Mouse (Mus musculus): ENCODE results near the gene Serpina1e. TPM values are rescaled to one million over a fixed set of nuclear protein-coding genes. Genes with fewer than 3 reads are reported as not detected.
"Not testable (repeated sequence)": the region's sequence is repeated elsewhere in the genome, so short reads cannot be mapped to it uniquely, and the experiment has no call there.

The Serpina1e gene
- polyA plus RNA-seq, 1 experiment from 2014 or later, result not detected

GRCm38 (mm10) chr12:103971080-103971479 is 12.3 kb upstream of the Serpina1e start:
- Histone ChIP-seq H3K9ac (replicated peaks; ENCODE audit: low read length) (no peak overlapping the region), H3K9me3 (ENCODE audit: control insufficient read depth, low read length) (no peaks in the 10 kb centered on the region), H3K4me2 (ENCODE audit: low read length) (no peak overlapping the region), H3K4me3 (replicated peaks; ENCODE audit: low read depth, low read length) (no peak overlapping the region), H3K4me1 (ENCODE audit: control insufficient read depth, insufficient read depth, low read length) (no peaks in the 10 kb centered on the region), H3K27me3 (ENCODE audit: control insufficient read depth, insufficient read depth, low read length) (no peaks in the 10 kb centered on the region), H3K36me3 (ENCODE audit: control insufficient read depth, insufficient read depth, low read length) (no peaks in the 10 kb centered on the region), H3K27ac (replicated peaks; ENCODE audit: low read depth, low read length) (no peak overlapping the region)
- no peak for DNase-seq
- WGBS, result 92% methylated on average over 4 of the region's 4 CpGs
- no peak for ATAC-seq (ENCODE audit: low FRiP score, low TSS enrichment)

GRCm38 (mm10) chr12:103969577-103970116 is 10.9 kb upstream of the Serpina1e start:
- no peak for DNase-seq
- Histone ChIP-seq H3K27me3 (ENCODE audit: control insufficient read depth, insufficient read depth, low read length) (no peaks in the 10 kb centered on the region), H3K9me3 (ENCODE audit: control insufficient read depth, low read length) (no peaks in the 10 kb centered on the region), H3K4me1 (ENCODE audit: control insufficient read depth, insufficient read depth, low read length) (no peaks in the 10 kb centered on the region), H3K4me3 (replicated peaks; ENCODE audit: low read depth, low read length) (no peak overlapping the region), H3K9ac (replicated peaks; ENCODE audit: low read length) (no peak overlapping the region), H3K27ac (replicated peaks; ENCODE audit: low read depth, low read length) (no peak overlapping the region), H3K4me2 (ENCODE audit: low read length) (no peak overlapping the region), H3K36me3 (ENCODE audit: control insufficient read depth, insufficient read depth, low read length) (no peaks in the 10 kb centered on the region)
- no peak for ATAC-seq (ENCODE audit: low FRiP score, low TSS enrichment)
- WGBS, result 91% methylated on average over 9 of the region's 9 CpGs

GRCm38 (mm10) chr12:103966761-103967160 is 8.0 kb upstream of the Serpina1e start:
- H3K4me3 ChIP-seq (replicated peaks; ENCODE audit: low read depth, low read length), result no peak overlapping the region
- no peaks in the 10 kb centered on the region for H3K27me3 ChIP-seq (ENCODE audit: control insufficient read depth, insufficient read depth, low read length)
- H3K4me2 ChIP-seq (ENCODE audit: low read length), result no peak overlapping the region
- DNase-seq (no peak), ATAC-seq (ENCODE audit: low FRiP score, low TSS enrichment) (no peak)
- H3K9me3 ChIP-seq (ENCODE audit: control insufficient read depth, low read length), result no peaks in the 10 kb centered on the region
- no peaks in the 10 kb centered on the region for H3K36me3 ChIP-seq (ENCODE audit: control insufficient read depth, insufficient read depth, low read length)
- no peak overlapping the region for H3K27ac ChIP-seq (replicated peaks; ENCODE audit: low read depth, low read length)
- 68% methylated on average over 3 of the region's 3 CpGs for WGBS
- no peaks in the 10 kb centered on the region for H3K4me1 ChIP-seq (ENCODE audit: control insufficient read depth, insufficient read depth, low read length)
- no peak overlapping the region for H3K9ac ChIP-seq (replicated peaks; ENCODE audit: low read length)

GRCm38 (mm10) chr12:103963288-103963687 is 4.5 kb upstream of the Serpina1e start:
- no peaks in the 10 kb centered on the region for H3K9me3 ChIP-seq (ENCODE audit: control insufficient read depth, low read length)
- no peaks in the 10 kb centered on the region for H3K36me3 ChIP-seq (ENCODE audit: control insufficient read depth, insufficient read depth, low read length)
- ATAC-seq (ENCODE audit: low FRiP score, low TSS enrichment) (no peak), DNase-seq (no peak)
- H3K9ac ChIP-seq (replicated peaks; ENCODE audit: low read length), result no peak overlapping the region
- no peak overlapping the region for H3K4me2 ChIP-seq (ENCODE audit: low read length)
- no peak overlapping the region for H3K4me3 ChIP-seq (replicated peaks; ENCODE audit: low read depth, low read length)
- no peaks in the 10 kb centered on the region for H3K27me3 ChIP-seq (ENCODE audit: control insufficient read depth, insufficient read depth, low read length)
- 79% methylated on average over 4 of the region's 4 CpGs for WGBS
- no peaks in the 10 kb centered on the region for H3K4me1 ChIP-seq (ENCODE audit: control insufficient read depth, insufficient read depth, low read length)
- H3K27ac ChIP-seq (replicated peaks; ENCODE audit: low read depth, low read length), result no peak overlapping the region

GRCm38 (mm10) chr12:103962860-103963259 is 4.1 kb upstream of the Serpina1e start:
- no peak overlapping the region for H3K9ac ChIP-seq (replicated peaks; ENCODE audit: low read length)
- 94% methylated on average over 8 of the region's 8 CpGs for WGBS
- H3K27ac ChIP-seq (replicated peaks; ENCODE audit: low read depth, low read length), result no peak overlapping the region
- no peak overlapping the region for H3K4me2 ChIP-seq (ENCODE audit: low read length)
- no peak overlapping the region for H3K4me3 ChIP-seq (replicated peaks; ENCODE audit: low read depth, low read length)
- no peaks in the 10 kb centered on the region for H3K9me3 ChIP-seq (ENCODE audit: control insufficient read depth, low read length)
- DNase-seq (no peak), ATAC-seq (ENCODE audit: low FRiP score, low TSS enrichment) (no peak)
- H3K36me3 ChIP-seq (ENCODE audit: control insufficient read depth, insufficient read depth, low read length), result no peaks in the 10 kb centered on the region
- H3K4me1 ChIP-seq (ENCODE audit: control insufficient read depth, insufficient read depth, low read length), result no peaks in the 10 kb centered on the region
- H3K27me3 ChIP-seq (ENCODE audit: control insufficient read depth, insufficient read depth, low read length), result no peaks in the 10 kb centered on the region

- DNase-seq (no peak), ATAC-seq (ENCODE audit: low FRiP score, low TSS enrichment) (no peak)
- Histone ChIP-seq H3K27me3 (ENCODE audit: control insufficient read depth, insufficient read depth, low read length) (no peaks in the 10 kb centered on the region), H3K4me1 (ENCODE audit: control insufficient read depth, insufficient read depth, low read length) (no peaks in the 10 kb centered on the region), H3K9me3 (ENCODE audit: control insufficient read depth, low read length) (no peaks in the 10 kb centered on the region), H3K27ac (replicated peaks; ENCODE audit: low read depth, low read length) (no peak overlapping the region), H3K9ac (replicated peaks; ENCODE audit: low read length) (no peak overlapping the region), H3K4me2 (ENCODE audit: low read length) (no peak overlapping the region), H3K36me3 (ENCODE audit: control insufficient read depth, insufficient read depth, low read length) (no peaks in the 10 kb centered on the region), H3K4me3 (replicated peaks; ENCODE audit: low read depth, low read length) (no peak overlapping the region)
- WGBS, result 92% methylated on average over 5 of the region's 5 CpGs
Measured at GRCm38 (mm10) chr12:103962337-103962736, 3.6 kb upstream of the Serpina1e start.

GRCm38 (mm10) chr12:103961716-103962115 is 2.9 kb upstream of the Serpina1e start:
- no peaks in the 10 kb centered on the region for H3K36me3 ChIP-seq (ENCODE audit: control insufficient read depth, insufficient read depth, low read length)
- no peak for DNase-seq
- H3K27me3 ChIP-seq (ENCODE audit: control insufficient read depth, insufficient read depth, low read length), result no peaks in the 10 kb centered on the region
- H3K9me3 ChIP-seq (ENCODE audit: control insufficient read depth, low read length), result no peaks in the 10 kb centered on the region
- H3K4me1 ChIP-seq (ENCODE audit: control insufficient read depth, insufficient read depth, low read length), result no peaks in the 10 kb centered on the region
- no peak overlapping the region for H3K4me2 ChIP-seq (ENCODE audit: low read length)
- H3K9ac ChIP-seq (replicated peaks; ENCODE audit: low read length), result no peak overlapping the region
- H3K4me3 ChIP-seq (replicated peaks; ENCODE audit: low read depth, low read length), result no peak overlapping the region
- no peak for ATAC-seq (ENCODE audit: low FRiP score, low TSS enrichment)
- 96% methylated on average over 1 of the region's 1 CpGs for WGBS
- H3K27ac ChIP-seq (replicated peaks; ENCODE audit: low read depth, low read length), result no peak overlapping the region

- H3K27ac ChIP-seq (replicated peaks; ENCODE audit: low read depth, low read length); H3K9ac ChIP-seq (replicated peaks; ENCODE audit: low read length); H3K27me3 ChIP-seq (ENCODE audit: control insufficient read depth, insufficient read depth, low read length); ATAC-seq (ENCODE audit: low FRiP score, low TSS enrichment); H3K36me3 ChIP-seq (ENCODE audit: control insufficient read depth, insufficient read depth, low read length); H3K9me3 ChIP-seq (ENCODE audit: control insufficient read depth, low read length); H3K4me3 ChIP-seq (replicated peaks; ENCODE audit: low read depth, low read length); H3K4me2 ChIP-seq (ENCODE audit: low read length); DNase-seq; H3K4me1 ChIP-seq (ENCODE audit: control insufficient read depth, insufficient read depth, low read length): not testable (repeated sequence)
- WGBS, result 90% methylated on average over 2 of the region's 2 CpGs
Measured at GRCm38 (mm10) chr12:103956555-103956954, 2.2 kb downstream of the Serpina1e start.

GRCm38 (mm10) chr12:103952972-103953371 is 5.8 kb downstream of the Serpina1e start:
- H3K27me3 ChIP-seq (ENCODE audit: control insufficient read depth, insufficient read depth, low read length); H3K9ac ChIP-seq (replicated peaks; ENCODE audit: low read length); ATAC-seq (ENCODE audit: low FRiP score, low TSS enrichment); H3K4me2 ChIP-seq (ENCODE audit: low read length); H3K4me1 ChIP-seq (ENCODE audit: control insufficient read depth, insufficient read depth, low read length); H3K36me3 ChIP-seq (ENCODE audit: control insufficient read depth, insufficient read depth, low read length); DNase-seq; H3K9me3 ChIP-seq (ENCODE audit: control insufficient read depth, low read length); H3K4me3 ChIP-seq (replicated peaks; ENCODE audit: low read depth, low read length); H3K27ac ChIP-seq (replicated peaks; ENCODE audit: low read depth, low read length): not testable (repeated sequence)
- WGBS, result 85% methylated on average over 3 of the region's 3 CpGs

Data from midbrain, embryonic 14.5 days (tissue).